ENCODE assay signal across 14 mouse cellular contexts in genomic region chr5:81564294-81564693, GRCm38 (mm10).
DNase-seq lines count a peak whose midpoint lies in the region; ATAC-seq and TF ChIP-seq lines count a peak whose summit lies in the region.
"Had no signal": no experiment of that assay in that cellular context is flagged by ENCODE, and none has a peak within 500 bp of the region (broad histone marks: within the 10 kb centered on the region; RNA-seq: fewer than 3 reads in every experiment).

No protein-coding gene starts in this region.

- no peak overlapping the region for H3K27ac ChIP-seq in forebrain, embryonic 13.5 days
- no peak overlapping the region for H3K27ac ChIP-seq in forebrain, embryonic 10.5 days
- no peak overlapping the region for H3K27ac ChIP-seq in midbrain, postnatal 0 days (ENCODE audit: low read depth, low read length)
- no peak overlapping the region for H3K27ac ChIP-seq in midbrain, embryonic 14.5 days (replicated peaks; ENCODE audit: low read depth, low read length)
- no peak overlapping the region for H3K27ac ChIP-seq in forebrain, embryonic 16.5 days (ENCODE audit: low read length)
- H3K27ac ChIP-seq in neural tube, embryonic 15.5 days (replicated peaks), result no peak overlapping the region
- H3K27ac ChIP-seq: heart, adult 2 months; heart, embryonic 15.5 days had no signal

- no peaks in the 10 kb centered on the region for H3K4me1 ChIP-seq in forebrain, embryonic 13.5 days
- H3K4me1 ChIP-seq in forebrain, embryonic 10.5 days, result no peaks in the 10 kb centered on the region
- no peaks in the 10 kb centered on the region for H3K4me1 ChIP-seq in midbrain, postnatal 0 days (ENCODE audit: insufficient read depth, low read length)
- H3K4me1 ChIP-seq in midbrain, embryonic 14.5 days (ENCODE audit: control insufficient read depth, insufficient read depth, low read length), result no peaks in the 10 kb centered on the region
- H3K4me1 ChIP-seq in forebrain, embryonic 16.5 days (replicated peaks; ENCODE audit: control insufficient read depth, insufficient read depth, low read length), result no peaks in the 10 kb centered on the region; the same call in 1 of the 2 replicates
- no peaks in the 10 kb centered on the region for H3K4me1 ChIP-seq in neural tube, embryonic 15.5 days
- H3K4me1 ChIP-seq: heart, embryonic 15.5 days had no signal

- DNase-seq in forebrain, embryonic 10.5 days (ENCODE audit: extremely low spot score, low spot score), result no peak
- DNase-seq in midbrain, postnatal 0 days (ENCODE audit: low spot score), result peak; percentile 31
- no peak for DNase-seq in midbrain, embryonic 14.5 days
- no peak for DNase-seq in spleen, adult 18-20 months
- no peak for DNase-seq in right cerebral cortex, adult 18-20 months
- DNase-seq: heart, adult 2 months; kidney, adult 2 months; kidney, postnatal 36 days; liver, postnatal 0 days; right cerebral cortex, postnatal 4 days had no signal

- TF ChIP-seq CTCF in midbrain, postnatal 0 days (IDR thresholded peaks at IDR 0.05), result no peak

- 69% methylated on average over 1 of the region's 1 CpGs for WGBS in forebrain, embryonic 13.5 days
- 71% methylated on average over 1 of the region's 1 CpGs for WGBS in forebrain, embryonic 10.5 days
- WGBS in midbrain, postnatal 0 days, result 77% methylated on average over 1 of the region's 1 CpGs
- WGBS in midbrain, embryonic 14.5 days, result 71% methylated on average over 1 of the region's 1 CpGs
- WGBS in forebrain, embryonic 16.5 days, result 40% methylated on average over 1 of the region's 1 CpGs
- WGBS in neural tube, embryonic 15.5 days, result 71% methylated on average over 1 of the region's 1 CpGs

- no peaks in the 10 kb centered on the region for H3K36me3 ChIP-seq in forebrain, embryonic 13.5 days (ENCODE audit: poor library complexity, severe bottlenecking)
- H3K36me3 ChIP-seq in forebrain, embryonic 10.5 days (replicated peaks), result no peaks in the 10 kb centered on the region
- H3K36me3 ChIP-seq in midbrain, postnatal 0 days (ENCODE audit: insufficient read depth, low read length), result no peaks in the 10 kb centered on the region
- no peaks in the 10 kb centered on the region for H3K36me3 ChIP-seq in midbrain, embryonic 14.5 days (ENCODE audit: control insufficient read depth, insufficient read depth, low read length)
- no peaks in the 10 kb centered on the region for H3K36me3 ChIP-seq in forebrain, embryonic 16.5 days (ENCODE audit: control insufficient read depth, insufficient read depth)
- no peaks in the 10 kb centered on the region for H3K36me3 ChIP-seq in neural tube, embryonic 15.5 days
- H3K36me3 ChIP-seq: heart, embryonic 15.5 days had no signal

- H3K9me3 ChIP-seq in forebrain, embryonic 13.5 days (replicated peaks), result no peaks in the 10 kb centered on the region
- no peaks in the 10 kb centered on the region for H3K9me3 ChIP-seq in forebrain, embryonic 10.5 days
- H3K9me3 ChIP-seq in midbrain, postnatal 0 days (ENCODE audit: low read length), result no peaks in the 10 kb centered on the region
- no peaks in the 10 kb centered on the region for H3K9me3 ChIP-seq in midbrain, embryonic 14.5 days (ENCODE audit: control insufficient read depth, low read length)
- H3K9me3 ChIP-seq in forebrain, embryonic 16.5 days (ENCODE audit: control insufficient read depth, low read length), result no peaks in the 10 kb centered on the region
- no peaks in the 10 kb centered on the region for H3K9me3 ChIP-seq in neural tube, embryonic 15.5 days (replicated peaks)
- H3K9me3 ChIP-seq: heart, embryonic 15.5 days had no signal

- peak; percentile 71; the same call in 1 of the 2 replicates for ATAC-seq in forebrain, embryonic 13.5 days
- ATAC-seq in midbrain, postnatal 0 days (ENCODE audit: low FRiP score), result no peak
- no peak for ATAC-seq in midbrain, embryonic 14.5 days (ENCODE audit: low FRiP score, low TSS enrichment)
- ATAC-seq in forebrain, embryonic 16.5 days, result peak; percentile 81
- no peak for ATAC-seq in neural tube, embryonic 15.5 days (ENCODE audit: low FRiP score)
- ATAC-seq: liver, postnatal 0 days had no signal

- H3K27me3 ChIP-seq in forebrain, embryonic 13.5 days, result no peaks in the 10 kb centered on the region
- no peaks in the 10 kb centered on the region for H3K27me3 ChIP-seq in forebrain, embryonic 10.5 days (ENCODE audit: poor library complexity, severe bottlenecking)
- no peaks in the 10 kb centered on the region for H3K27me3 ChIP-seq in midbrain, postnatal 0 days (ENCODE audit: insufficient read depth, low read length)
- H3K27me3 ChIP-seq in midbrain, embryonic 14.5 days (ENCODE audit: control insufficient read depth, insufficient read depth, low read length), result no peaks in the 10 kb centered on the region
- H3K27me3 ChIP-seq in forebrain, embryonic 16.5 days (replicated peaks; ENCODE audit: control insufficient read depth, insufficient read depth, low read length), result no peaks in the 10 kb centered on the region
- no peaks in the 10 kb centered on the region for H3K27me3 ChIP-seq in neural tube, embryonic 15.5 days (replicated peaks)
- H3K27me3 ChIP-seq: heart, embryonic 15.5 days had no signal

- H3K4me3 ChIP-seq in forebrain, embryonic 13.5 days, result no peak overlapping the region
- no peak overlapping the region for H3K4me3 ChIP-seq in forebrain, embryonic 10.5 days
- H3K4me3 ChIP-seq in midbrain, postnatal 0 days (ENCODE audit: low read depth, low read length), result no peak overlapping the region
- no peak overlapping the region for H3K4me3 ChIP-seq in midbrain, embryonic 14.5 days (replicated peaks; ENCODE audit: low read depth, low read length)
- no peak overlapping the region for H3K4me3 ChIP-seq in forebrain, embryonic 16.5 days (replicated peaks; ENCODE audit: low read length)
- H3K4me3 ChIP-seq in neural tube, embryonic 15.5 days (replicated peaks), result no peak overlapping the region
- H3K4me3 ChIP-seq: heart, adult 2 months; heart, embryonic 15.5 days had no signal

- H3K4me2 ChIP-seq in forebrain, embryonic 13.5 days, result no peak overlapping the region
- H3K4me2 ChIP-seq in midbrain, postnatal 0 days (ENCODE audit: low read depth, low read length, poor library complexity, severe bottlenecking), result no peak overlapping the region
- H3K4me2 ChIP-seq in midbrain, embryonic 14.5 days (ENCODE audit: low read length), result no peak overlapping the region
- no peak overlapping the region for H3K4me2 ChIP-seq in forebrain, embryonic 16.5 days (ENCODE audit: low read length)
- H3K4me2 ChIP-seq in neural tube, embryonic 15.5 days, result no peak overlapping the region
- H3K4me2 ChIP-seq: heart, embryonic 15.5 days had no signal

- H3K9ac ChIP-seq in forebrain, embryonic 13.5 days, result no peak overlapping the region
- no peak overlapping the region for H3K9ac ChIP-seq in midbrain, postnatal 0 days (replicated peaks; ENCODE audit: low read length, poor library complexity, severe bottlenecking)
- H3K9ac ChIP-seq in midbrain, embryonic 14.5 days (replicated peaks; ENCODE audit: low read length), result no peak overlapping the region
- H3K9ac ChIP-seq in forebrain, embryonic 16.5 days (replicated peaks; ENCODE audit: low read depth, low read length), result no peak overlapping the region
- H3K9ac ChIP-seq in neural tube, embryonic 15.5 days (replicated peaks), result no peak overlapping the region
- H3K9ac ChIP-seq: heart, embryonic 15.5 days; liver, postnatal 0 days had no signal

Comparison
In these comparisons a context has a peak if more than half of its experiments do, and no peak if none do; other contexts are left out.
1. ATAC-seq: peak in forebrain, embryonic 13.5 days (single experiment) and forebrain, embryonic 16.5 days (single experiment); none in midbrain, postnatal 0 days (single experiment), midbrain, embryonic 14.5 days (single experiment) and neural tube, embryonic 15.5 days (single experiment).